Mouse (Mus musculus) cerebellum, adult 8-10 months (tissue): ENCODE data around the gene Fam43b.

Experiments used
- DNase-seq: peaks from one replicate; pipeline ENCODE4 v3.0.0; 2022

The Fam43b gene

DNA sequence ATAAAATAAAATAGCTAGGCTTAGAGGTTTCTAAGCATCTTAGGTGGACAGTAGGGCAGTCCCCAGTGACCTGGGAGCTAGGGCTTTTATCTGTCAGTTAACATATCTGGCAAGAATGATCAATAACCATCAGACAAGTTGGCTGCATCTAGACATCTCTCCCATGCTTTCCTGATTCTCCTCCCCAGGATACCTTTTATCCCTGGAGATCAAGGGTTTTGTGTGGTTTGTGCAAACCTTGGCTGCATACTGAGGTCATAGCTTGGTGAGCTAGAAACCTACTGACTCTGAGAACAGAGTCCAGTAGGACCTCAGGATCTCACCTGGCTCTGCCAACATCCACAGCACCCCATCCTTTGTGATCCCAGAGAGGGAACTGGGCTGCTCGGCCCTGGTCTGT lies 49.0 kb downstream of the Fam43b start:
- DNase-seq = no peak

GRCm38 (mm10) chr4:138344891-138345545 lies 51.3 kb downstream of the Fam43b start:
- DNase-seq = no peak
